8 mouse cellular contexts compared by ENCODE assay signal in the genomic region with DNA sequence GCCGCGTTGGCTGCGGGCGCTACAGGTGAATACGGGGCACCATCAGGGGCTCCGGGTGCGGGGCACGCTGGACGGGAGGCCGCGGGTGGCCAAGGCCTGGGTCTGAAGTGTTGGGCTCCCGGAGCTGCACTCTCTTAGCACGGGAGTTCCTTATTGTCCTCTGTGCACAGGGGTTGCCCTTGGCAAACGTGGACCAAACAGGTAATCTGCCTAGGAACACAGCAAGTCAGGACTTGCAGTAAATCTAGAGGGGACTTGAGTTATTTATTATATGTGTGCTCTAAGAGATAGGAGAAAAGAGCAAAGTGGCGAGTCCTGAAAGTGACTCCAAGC. TPM values are rescaled to one million over a fixed set of nuclear protein-coding genes. Genes with fewer than 3 reads are reported as not detected.
A peak's percentile ranks its signal among the peaks of the same experiment; 100 is the strongest.
DNase-seq lines count a peak whose midpoint lies in the region; ATAC-seq and TF ChIP-seq lines count a peak whose summit lies in the region.

No protein-coding gene starts in this region.

- peak overlapping the region; percentile 77 to 88 for H3K27ac ChIP-seq in heart, embryonic 14.5 days (replicated peaks in 1 of 2; ENCODE audit: control insufficient read depth in 1 of 2, insufficient read depth in 1 of 2, low read depth in 2 of 2, low read length in 2 of 2)
- H3K27ac ChIP-seq in ES-E14 (ENCODE audit: insufficient read depth, low read depth, low read length, poor library complexity, severe bottlenecking) (no peak overlapping the region), macrophage (peak overlapping the region; percentile 29)
- H3K27ac ChIP-seq in hindbrain, embryonic 10.5 days = peak overlapping the region; percentile 91

- in situ Hi-C loops in ES-E14 (cut with MboI; ENCODE audit: low sequenced_read_pairs in 2 of 2, unreplicated experiment in 2 of 2) = no loop called here

- ATAC-seq in heart, embryonic 14.5 days (ENCODE audit: insufficient number of reproducible peaks, insufficient read depth, low FRiP score, low read depth) = peak; percentile 52; the same call in 1 of the 2 replicates

- under 1% methylated on average over 15 of the region's 15 CpGs for WGBS in heart, embryonic 14.5 days
- 3% methylated on average over 15 of the region's 15 CpGs for WGBS in hindbrain, embryonic 10.5 days
- WGBS in macrophage (ENCODE audit: missing documents) = 1% methylated on average over 15 of the region's 15 CpGs

- H3K4me1 ChIP-seq in heart, embryonic 14.5 days (ENCODE audit: control insufficient read depth in 2 of 2, insufficient read depth in 2 of 2, low read length in 2 of 2) = peaks cover 0 to 14% of the 10 kb centered on the region in 2 experiments; a peak in 3 of 4 replicates
- 0 out of 4 replicates have a peak, but pooled peaks cover 0 to 2% of the 10 kb centered on the region in 2 experiments for H3K4me1 ChIP-seq in ES-E14 (ENCODE audit: control insufficient read depth in 2 of 2, insufficient read depth in 2 of 2, low read length in 2 of 2, poor library complexity in 1 of 2)
- peaks cover 23% of the 10 kb centered on the region for H3K4me1 ChIP-seq in hindbrain, embryonic 10.5 days (replicated peaks)

- DNase-seq in heart, postnatal 36 days = no peak
- no peak for DNase-seq in ES-E14 (ENCODE audit: low read depth, low spot score)
- DNase-seq in hindbrain, embryonic 10.5 days (ENCODE audit: low spot score) = no peak
- DNase-seq in ovary, postnatal 10 days (ENCODE audit: low spot score) = no peak
- DNase-seq in left cerebral cortex, postnatal 4 days = no peak
- no peak for DNase-seq in lung, postnatal 36 days

- H3K79me2 ChIP-seq in macrophage (ENCODE audit: inconsistent target) = peaks cover 70% of the 10 kb centered on the region

- peak overlapping the region; percentile 62 for H3K4me2 ChIP-seq in heart, embryonic 14.5 days (ENCODE audit: low read length)

- H3K36me3 ChIP-seq in heart, embryonic 14.5 days (ENCODE audit: control insufficient read depth, insufficient read depth, low read length) = peaks cover 20% of the 10 kb centered on the region
- peaks cover 7% of the 10 kb centered on the region; the same call in 1 of the 2 replicates for H3K36me3 ChIP-seq in ES-E14 (ENCODE audit: control insufficient read depth, insufficient read depth, low read length, poor library complexity, severe bottlenecking)
- peaks cover 20% of the 10 kb centered on the region for H3K36me3 ChIP-seq in hindbrain, embryonic 10.5 days
- 0 out of 2 replicates have a peak, but pooled peaks cover 7% of the 10 kb centered on the region for H3K36me3 ChIP-seq in macrophage (ENCODE audit: inconsistent target)

- H3K27me3 ChIP-seq in heart, embryonic 14.5 days (ENCODE audit: control insufficient read depth, insufficient read depth, low read length) = no peaks in the 10 kb centered on the region
- no peaks in the 10 kb centered on the region for H3K27me3 ChIP-seq in hindbrain, embryonic 10.5 days (ENCODE audit: insufficient read depth, poor library complexity, severe bottlenecking)

- peak overlapping the region; percentile 91 for H3K9ac ChIP-seq in heart, embryonic 14.5 days (ENCODE audit: low read length)
- H3K9ac ChIP-seq in ES-E14 (ENCODE audit: insufficient read depth, low read depth, low read length, poor library complexity, severe bottlenecking) = peak overlapping the region; percentile 84

- intact Hi-C loops in heart, postnatal 36 days (cut with DNase I) = loop anchor here (5.0 to 10.0 kb wide), 4 partner anchors 105 to 1682 kb away; partner anchors contain the start of genes Mtmr10, Nsmce3 and Selenos
- intact Hi-C loops in left cerebral cortex, postnatal 4 days (cut with DNase I) = loop anchor here (2.0 to 5.0 kb wide), 3 partner anchors 108 to 350 kb away; partner anchors contain the start of gene Apba2

- peak overlapping the region; percentile 82 to 98 for H3K4me3 ChIP-seq in heart, embryonic 14.5 days (ENCODE audit: control insufficient read depth in 1 of 2, insufficient read depth in 1 of 2, low read depth in 1 of 2, low read length in 2 of 2)
- H3K4me3 ChIP-seq in ES-E14 (ENCODE audit: insufficient read depth in 1 of 2, low read depth in 1 of 2, low read length in 2 of 2, poor library complexity in 1 of 2, severe bottlenecking in 1 of 2) (peak overlapping the region; percentile 68 to 86), macrophage (ENCODE audit: inconsistent target) (peak overlapping the region; percentile 66)
- H3K4me3 ChIP-seq in hindbrain, embryonic 10.5 days = peak overlapping the region; percentile 81

- H3K9me3 ChIP-seq in heart, embryonic 14.5 days (ENCODE audit: control insufficient read depth, low read length) = no peaks in the 10 kb centered on the region
- no peaks in the 10 kb centered on the region for H3K9me3 ChIP-seq in ES-E14 (ENCODE audit: control insufficient read depth, insufficient read depth, low read depth, low read length)
- H3K9me3 ChIP-seq in hindbrain, embryonic 10.5 days = no peaks in the 10 kb centered on the region

TF ChIP-seq in ES-E14, 5 proteins besides CTCF, POLR2A, EP300 and RAD21:
- TF ChIP-seq CHD2 (IDR thresholded peaks at IDR 0.05; ENCODE audit: low read depth, low read length) (no peak), ZC3H11A (IDR thresholded peaks at IDR 0.05; ENCODE audit: borderline replicate concordance, low read depth, low read length) (no peak), HCFC1 (IDR thresholded peaks at IDR 0.05; ENCODE audit: borderline replicate concordance, insufficient read depth, low read length) (no peak), ZNF384 (IDR thresholded peaks at IDR 0.05; ENCODE audit: low read depth, low read length) (no peak), MAFK (IDR thresholded peaks at IDR 0.05; ENCODE audit: insufficient read depth, low read depth, low read length) (no peak)

RNA-seq across cellular contexts. Expression of gene Mcee, which starts 0.4 kb away (rescaled TPM):
- 145 and 150 TPM in 2 replicates for polyA plus RNA-seq in heart, embryonic 14.5 days (2014; fragmentation: Nextera tagmentation; extraction: Ambion mirVana)
- 100 to 1,000 TPM; 196 to 206 TPM for total RNA-seq in heart, postnatal 36 days (2021)
- total RNA-seq in ES-E14 (2012; rRNA removed) = 14.4 and 18.3 TPM in 2 replicates
- polyA plus RNA-seq in hindbrain, embryonic 10.5 days (2016; fragmentation: Nextera tagmentation; extraction: Ambion mirVana) = 37.8 and 38.6 TPM in 2 replicates
- 10 to 100 TPM in 14 of 26 experiments, 1 to 10 TPM in 10, not detected in 2; 2.2 to 20.8 (median 11.0) TPM for total RNA-seq in macrophage (2018; cell fraction: chromatin; rRNA removed)
- total RNA-seq in macrophage (2018; cell fraction: cytosol; rRNA removed) = 100 to 1,000 TPM in 1 of 26 experiments, 10 to 100 TPM in 25; 44.4 to 122 (median 70.0) TPM
- 10 to 100 TPM in 24 of 26 experiments, 1 to 10 TPM in 2; 8.1 to 45.6 (median 17.6) TPM for total RNA-seq in macrophage (2018; cell fraction: nucleus; rRNA removed)
- polyA plus RNA-seq in macrophage (2018) = 58.1 to 88.1 TPM (median 62.8 TPM) in 3 replicates
- 10 to 100 TPM; 21.4 to 25.6 TPM for total RNA-seq in left cerebral cortex, postnatal 4 days (2021)

RNA-seq across cellular contexts. Expression of gene Mphosph10, which starts 0.7 kb away (rescaled TPM):
- polyA plus RNA-seq in heart, embryonic 14.5 days (2014; fragmentation: Nextera tagmentation; extraction: Ambion mirVana) = 18.6 and 20.0 TPM in 2 replicates
- 10 to 100 TPM; 11.6 to 13.4 TPM for total RNA-seq in heart, postnatal 36 days (2021)
- 47.2 and 57.8 TPM in 2 replicates for total RNA-seq in ES-E14 (2012; rRNA removed)
- 27.2 and 46.7 TPM in 2 replicates for polyA plus RNA-seq in hindbrain, embryonic 10.5 days (2016; fragmentation: Nextera tagmentation; extraction: Ambion mirVana)
- 10 to 100 TPM in 24 of 26 experiments, 1 to 10 TPM in 2; 7.1 to 42.2 (median 23.3) TPM for total RNA-seq in macrophage (2018; cell fraction: chromatin; rRNA removed)
- 10 to 100 TPM; 12.1 to 28.7 (median 23.4) TPM for total RNA-seq in macrophage (2018; cell fraction: cytosol; rRNA removed)
- 10 to 100 TPM in 25 of 26 experiments, 1 to 10 TPM in 1; 8.4 to 43.8 (median 15.9) TPM for total RNA-seq in macrophage (2018; cell fraction: nucleus; rRNA removed)
- 19.9 to 52.8 TPM (median 42.2 TPM) in 3 replicates for polyA plus RNA-seq in macrophage (2018)
- 10 to 100 TPM; 15.0 to 17.9 TPM for total RNA-seq in left cerebral cortex, postnatal 4 days (2021)

RNA-seq across cellular contexts. Expression of gene Fan1, which starts 18.9 kb away (rescaled TPM):
- 4.1 and 4.2 TPM in 2 replicates for polyA plus RNA-seq in heart, embryonic 14.5 days (2014; fragmentation: Nextera tagmentation; extraction: Ambion mirVana)
- 1 to 10 TPM; 8.9 to 9.9 TPM for total RNA-seq in heart, postnatal 36 days (2021)
- total RNA-seq in ES-E14 (2012; rRNA removed) = 7.3 and 7.8 TPM in 2 replicates
- polyA plus RNA-seq in hindbrain, embryonic 10.5 days (2016; fragmentation: Nextera tagmentation; extraction: Ambion mirVana) = 6.4 and 8.0 TPM in 2 replicates
- 10 to 100 TPM in 13 of 26 experiments, 1 to 10 TPM in 11, under 1 TPM in 2; 0.74 to 24.8 (median 9.4) TPM for total RNA-seq in macrophage (2018; cell fraction: chromatin; rRNA removed)
- 1 to 10 TPM in 23 of 26 experiments, under 1 TPM in 3; 0.38 to 5.7 (median 3.3) TPM for total RNA-seq in macrophage (2018; cell fraction: cytosol; rRNA removed)
- total RNA-seq in macrophage (2018; cell fraction: nucleus; rRNA removed) = 10 to 100 TPM in 6 of 26 experiments, 1 to 10 TPM in 20; 1.2 to 15.9 (median 6.1) TPM
- 2.9 to 3.8 TPM (median 3.3 TPM) in 3 replicates for polyA plus RNA-seq in macrophage (2018)
- total RNA-seq in left cerebral cortex, postnatal 4 days (2021) = 1 to 10 TPM; 8.4 to 9.6 TPM

Comparison
In these comparisons a context has a peak if more than half of its experiments do, and no peak if none do; other contexts are left out.
1. RNA of gene Mcee, which starts 0.4 kb away (total RNA-seq): 196 to 206 TPM in heart, postnatal 36 days; 21.4 to 25.6 TPM in left cerebral cortex, postnatal 4 days and 14.4 to 18.3 TPM in ES-E14; every median in the first group is over 4 times any median in the second.
2. Peak in every context shown above with its lines, with median percentiles within 50 percentile points of each other: H3K4me3 ChIP-seq.